In genomic region chr11:53254428-53254827, GRCm38 (mm10) we compare ENCODE assay signal across 11 mouse cellular contexts. TPM values are rescaled to one million over a fixed set of nuclear protein-coding genes. Genes with fewer than 3 reads are reported as not detected.
DNase-seq lines count a peak whose midpoint lies in the region; ATAC-seq and TF ChIP-seq lines count a peak whose summit lies in the region.
"Had no signal": no experiment of that assay in that cellular context is flagged by ENCODE, and none has a peak within 500 bp of the region (broad histone marks: within the 10 kb centered on the region; RNA-seq: fewer than 3 reads in every experiment).

No protein-coding gene starts in this region.

- DNase-seq in CD4-positive, CD25-positive, alpha-beta regulatory T cell, adult 2 months (ENCODE audit: low read depth, low spot score): peak; percentile 51
- no peak for DNase-seq in layer of hippocampus, adult 2 months (ENCODE audit: low spot score in 2 of 2)
- no peak for DNase-seq in layer of hippocampus, postnatal 36 days
- DNase-seq in adipocyte (ENCODE audit: low spot score): peak; percentile 24
- DNase-seq in retina, postnatal 1 day: peak; percentile 18
- no peak for DNase-seq in gastrocnemius, adult 18-20 months (ENCODE audit: low spot score)

- TF ChIP-seq CTCF in layer of hippocampus, adult 2 months (conservative IDR thresholded peaks at IDR 0.05): 0 out of 2 replicates have a peak, but pooled peaks have one; percentile 9

- H3K4me3 ChIP-seq in layer of hippocampus, adult 2 months: no peak overlapping the region
- H3K4me3 ChIP-seq: liver, embryonic 13.5 days; neural tube, embryonic 12.5 days had no signal

- no peak overlapping the region for H3K27ac ChIP-seq in layer of hippocampus, adult 2 months
- H3K27ac ChIP-seq: liver, embryonic 13.5 days; neural tube, embryonic 12.5 days had no signal

- no peak for ATAC-seq in CD4-positive, CD25-positive, alpha-beta regulatory T cell, adult 4 months
- ATAC-seq in cerebellum, adult (ENCODE audit: insufficient number of reproducible peaks, low FRiP score, low TSS enrichment): no peak
- ATAC-seq: intestine, embryonic 16.5 days had no signal

RNA-seq across cellular contexts. Expression of gene Hspa4, which starts 45.8 kb away (rescaled TPM):
- 10 to 100 TPM; 21.1 to 37.6 TPM for polyA plus RNA-seq in CD4-positive, CD25-positive, alpha-beta regulatory T cell, adult 4 months (2017; shearing (Covaris generic))
- total RNA-seq in layer of hippocampus, adult 2 months (2021): 100 to 1,000 TPM; 165 to 179 TPM
- 100 to 1,000 TPM; 182 to 194 TPM for total RNA-seq in layer of hippocampus, postnatal 36 days (2021)
- 10 to 100 TPM; 74.3 to 95.8 TPM for total RNA-seq in gastrocnemius, adult 18-20 months (2021)

Comparison
In these comparisons a context has a peak if more than half of its experiments do, and no peak if none do; other contexts are left out.
1. DNase-seq: peak in CD4-positive, CD25-positive, alpha-beta regulatory T cell, adult 2 months (single experiment), adipocyte (single experiment) and retina, postnatal 1 day (single experiment); none in layer of hippocampus, adult 2 months (0 of 2), layer of hippocampus, postnatal 36 days (0 of 2) and gastrocnemius, adult 18-20 months (single experiment).